Mouse (Mus musculus) A20 (cell line): Measurements from ENCODE around the gene Rab23.

Source experiments
- DNase-seq: peaks from one replicate; pipeline ENCODE4 v3.0.0-alpha.2; 2011; ENCODE audit warnings: low read depth, low spot score

Gene Rab23

DNA sequence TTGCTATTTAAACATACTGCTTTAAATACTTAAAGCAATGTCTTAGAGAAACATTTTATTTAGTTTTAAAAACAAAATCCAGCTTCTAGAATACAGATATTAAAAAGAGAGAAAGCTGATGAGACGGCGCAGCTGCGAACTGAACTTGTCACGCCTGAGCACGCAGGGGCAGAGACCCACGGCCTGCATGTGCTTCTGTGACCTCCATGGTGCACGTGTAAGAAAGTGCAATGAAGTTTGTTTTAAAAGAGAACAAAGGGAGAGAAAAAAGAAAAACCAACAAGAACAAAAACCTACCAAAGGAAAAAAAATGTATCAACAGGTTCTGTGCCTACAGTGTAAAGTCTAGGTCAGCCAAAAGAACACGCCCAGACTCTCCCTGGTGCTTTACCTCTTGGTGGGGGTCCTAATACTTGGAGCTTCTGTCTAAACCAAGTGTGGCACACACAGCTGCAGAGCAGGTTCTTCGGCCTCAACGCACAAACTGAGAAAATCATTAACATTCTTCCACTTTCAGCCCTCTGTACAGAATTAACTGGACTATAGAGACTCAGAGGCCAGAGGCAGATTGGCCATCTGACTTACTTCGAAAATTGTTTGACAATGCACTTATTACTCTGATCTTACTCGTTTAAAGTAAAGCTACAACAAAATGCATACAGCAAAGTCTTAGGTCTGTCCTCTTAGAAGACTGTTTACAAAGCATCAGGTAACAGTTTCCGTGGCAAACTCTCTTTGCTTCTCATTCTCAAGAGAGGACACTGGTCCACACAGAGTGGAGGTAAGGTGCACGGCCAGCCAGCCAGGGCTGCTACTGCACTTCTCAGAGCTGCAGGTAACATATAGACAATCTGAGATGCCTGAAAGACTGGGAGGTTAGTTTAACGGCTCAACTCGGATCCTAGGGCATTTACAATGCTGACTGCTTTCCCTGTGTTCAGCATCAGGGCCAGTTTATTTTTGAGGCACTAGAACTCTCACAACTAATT lies 47.1 kb downstream of the Rab23 start:
- no peak for DNase-seq

DNA sequence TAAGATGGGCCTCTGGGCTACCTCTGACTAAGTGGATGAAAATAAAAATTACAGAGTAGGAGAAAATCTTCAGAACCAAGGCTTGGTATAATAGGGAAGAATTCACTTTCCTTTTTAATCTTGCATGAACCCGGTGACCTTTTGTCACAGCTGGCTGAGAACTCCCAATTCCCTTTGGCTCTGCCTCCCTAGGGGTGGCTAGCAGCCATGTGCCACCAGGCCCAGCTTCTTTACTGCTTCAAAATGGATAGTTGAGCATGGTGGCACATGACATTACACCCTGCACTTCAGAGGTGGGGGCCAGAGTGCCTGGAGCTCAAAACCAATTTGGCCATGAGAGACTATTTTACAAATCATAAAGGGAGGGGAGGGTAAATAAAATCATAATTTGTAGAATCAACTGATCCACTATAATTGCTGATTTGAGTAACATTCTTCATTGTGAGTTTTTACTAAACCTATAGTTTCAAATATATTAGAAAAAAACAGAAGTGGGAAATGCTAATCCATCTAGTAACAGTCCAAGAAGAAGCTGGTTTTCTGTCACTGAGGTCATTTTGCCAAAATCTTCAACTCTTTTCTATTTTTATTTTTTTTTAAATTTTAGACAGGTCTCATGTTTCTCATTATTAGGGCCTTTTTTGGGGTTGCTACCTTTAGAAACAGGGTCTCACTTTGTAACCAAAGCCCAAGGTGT lies 48.6 kb downstream of the Rab23 start:
- DNase-seq = no peak

DNA sequence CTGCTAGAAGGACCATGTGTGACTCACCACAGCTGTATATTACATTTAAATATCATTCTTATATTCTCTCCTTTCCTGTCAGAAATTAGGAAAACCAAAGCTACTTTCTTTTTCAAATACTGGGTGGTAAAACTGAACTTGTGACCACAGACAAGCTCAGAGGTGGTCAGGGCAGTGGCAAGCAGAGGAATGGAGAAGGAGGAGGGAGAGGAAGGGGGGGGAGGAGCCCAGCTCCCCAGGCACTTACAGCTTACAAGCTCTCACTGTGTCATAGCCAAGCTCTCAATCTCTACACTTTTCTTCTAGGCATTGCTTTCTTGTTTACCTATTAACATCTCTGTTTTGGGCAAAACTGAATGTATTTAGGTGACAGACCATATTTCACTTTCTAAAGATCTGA lies 49.1 kb downstream of the Rab23 start:
- DNase-seq = no peak

DNA sequence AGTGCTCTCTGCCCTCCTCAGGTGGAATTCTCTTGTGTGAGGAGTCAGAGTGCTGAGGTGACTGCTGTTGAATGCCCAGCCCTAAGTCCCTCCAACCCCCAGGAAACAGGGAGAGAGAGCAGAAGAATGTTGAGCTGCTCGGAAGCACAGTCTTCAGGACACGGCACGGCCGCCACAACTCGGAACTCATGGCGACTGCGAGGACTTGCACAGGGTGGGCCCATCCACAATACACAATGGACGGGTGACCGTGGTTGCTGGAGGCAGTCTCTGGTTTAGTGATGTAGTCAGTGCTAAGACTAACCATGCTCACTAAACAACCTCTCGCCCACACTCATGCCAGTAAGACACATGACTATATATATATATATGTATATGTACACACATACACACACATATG lies 51.9 kb downstream of the Rab23 start:
- DNase-seq = no peak

DNA sequence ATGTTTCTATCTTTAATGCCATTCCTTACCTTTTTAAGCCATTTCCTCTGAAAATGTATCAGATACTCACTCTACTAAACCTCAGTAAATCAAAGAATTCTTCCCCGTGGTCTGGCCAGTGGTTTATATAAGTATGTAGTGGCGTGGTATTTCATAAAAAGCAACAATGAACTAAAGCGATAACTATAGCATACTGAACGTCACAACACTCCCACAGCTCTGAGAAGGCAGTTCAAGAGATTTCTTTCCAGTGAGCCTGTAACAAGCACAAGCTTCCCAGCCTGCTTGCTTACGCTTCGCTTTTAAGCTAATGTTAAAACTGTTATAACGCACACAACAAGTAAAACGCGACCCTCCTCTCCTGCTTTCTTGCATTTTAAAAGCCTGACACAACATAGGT lies 52.4 kb downstream of the Rab23 start:
- no peak for DNase-seq

DNA sequence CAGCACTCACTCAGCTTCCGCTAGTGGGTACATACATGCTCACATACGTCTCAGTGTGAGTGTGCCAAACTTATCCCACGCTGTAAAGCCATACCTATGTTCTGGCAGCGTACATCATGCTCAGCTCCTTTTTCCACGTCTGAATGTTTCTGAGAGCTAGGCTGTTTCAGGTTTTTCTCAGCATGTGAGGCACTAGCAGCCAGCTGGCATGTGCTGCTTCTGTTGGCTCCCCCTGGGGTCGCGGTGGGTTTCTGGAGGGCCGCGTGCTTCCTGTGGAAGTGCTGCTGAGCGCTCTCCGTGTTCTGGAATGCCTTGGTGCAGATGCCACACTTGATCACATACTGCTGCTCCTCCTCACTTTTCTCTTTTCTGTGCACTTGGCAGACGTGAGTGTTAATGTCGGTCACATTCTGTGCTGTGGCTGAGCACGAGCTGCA lies 56.5 kb downstream of the Rab23 start:
- no peak for DNase-seq

DNA sequence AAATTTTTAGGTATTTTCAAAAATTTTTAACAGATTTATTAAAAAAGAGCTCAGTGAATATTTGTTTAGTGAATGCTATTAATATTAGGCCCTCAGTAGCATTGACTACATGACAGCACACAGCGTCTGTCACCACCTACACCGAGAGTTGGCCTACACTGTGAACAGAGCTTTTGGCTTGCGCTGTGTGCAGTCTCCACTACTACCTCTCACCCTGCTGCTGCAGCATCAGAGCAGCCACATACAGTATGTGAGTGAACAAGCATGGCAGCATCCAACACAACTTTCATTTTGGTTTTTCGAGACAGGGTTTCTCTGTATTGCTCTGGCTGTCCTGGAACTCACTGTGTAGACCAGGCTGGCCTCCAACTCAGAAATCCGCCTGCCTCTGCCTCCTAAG lies 64.9 kb downstream of the Rab23 start:
- DNase-seq = no peak

DNA sequence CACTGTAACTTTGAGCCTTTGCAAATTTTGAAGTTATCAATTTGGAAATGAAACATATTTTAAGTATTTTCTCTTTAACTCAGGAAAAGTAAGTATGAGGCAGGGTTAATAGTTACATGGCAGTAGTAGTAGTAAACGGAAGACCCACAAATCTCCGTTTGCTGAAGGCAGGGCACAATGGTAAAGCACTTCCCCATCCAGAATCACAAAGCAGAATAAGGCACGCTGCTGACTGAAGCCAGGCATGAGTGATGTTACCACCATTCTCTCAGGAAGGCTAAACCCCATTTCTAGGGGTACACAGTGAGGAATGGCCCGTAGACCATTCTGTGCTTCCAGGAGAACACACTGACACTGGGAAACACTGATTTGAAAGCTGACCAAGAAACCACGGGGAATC lies 68.4 kb downstream of the Rab23 start:
- no peak for DNase-seq

DNA sequence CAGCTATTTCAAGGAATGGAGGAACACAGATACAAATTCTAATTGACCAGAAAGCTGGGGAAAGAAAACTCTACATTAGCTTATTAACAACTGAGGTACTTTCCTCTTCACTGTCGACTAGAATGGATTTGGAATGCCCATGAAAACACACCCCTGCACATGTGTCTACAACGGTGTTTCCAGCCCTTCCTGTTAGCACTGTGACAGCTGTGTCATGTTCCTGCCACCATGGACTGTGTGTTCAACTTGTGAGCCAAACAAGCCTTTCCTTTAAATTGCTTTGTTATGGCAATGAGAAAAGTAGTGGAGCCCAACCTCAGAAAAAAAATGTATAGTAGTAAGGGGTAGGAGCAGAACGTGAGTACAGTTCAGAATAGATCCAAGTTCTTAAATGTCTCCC lies 68.8 kb downstream of the Rab23 start:
- no peak for DNase-seq
